Mouse (Mus musculus): ENCODE results near the gene Ankrd34a.

Gene Ankrd34a

GRCm38 (mm10) chr3:96563267-96563666 is 33.2 kb upstream of the Ankrd34a start:
- no peak for DNase-seq (ENCODE audit: inconsistent ontology term)

- no peak for DNase-seq (ENCODE audit: inconsistent ontology term)
Measured at GRCm38 (mm10) chr3:96563911-96564632, 32.4 kb upstream of the Ankrd34a start.

GRCm38 (mm10) chr3:96564633-96565032 is 31.8 kb upstream of the Ankrd34a start:
- DNase-seq (ENCODE audit: inconsistent ontology term): no peak

- no peak for DNase-seq (ENCODE audit: inconsistent ontology term)
Measured at GRCm38 (mm10) chr3:96565105-96565504, 31.3 kb upstream of the Ankrd34a start.

GRCm38 (mm10) chr3:96566661-96567450 is 29.6 kb upstream of the Ankrd34a start:
- no peak for DNase-seq (ENCODE audit: inconsistent ontology term)

GRCm38 (mm10) chr3:96568605-96569004 is 27.8 kb upstream of the Ankrd34a start:
- no peak for DNase-seq (ENCODE audit: inconsistent ontology term)

- DNase-seq (ENCODE audit: inconsistent ontology term): no peak
Measured at GRCm38 (mm10) chr3:96569506-96569905, 26.9 kb upstream of the Ankrd34a start.

GRCm38 (mm10) chr3:96569966-96570605 is 26.4 kb upstream of the Ankrd34a start:
- DNase-seq (ENCODE audit: inconsistent ontology term): no peak

GRCm38 (mm10) chr3:96570643-96571042 is 25.8 kb upstream of the Ankrd34a start:
- DNase-seq (ENCODE audit: inconsistent ontology term): no peak

- no peak for DNase-seq (ENCODE audit: inconsistent ontology term)
Measured at GRCm38 (mm10) chr3:96571336-96571735, 25.1 kb upstream of the Ankrd34a start.

GRCm38 (mm10) chr3:96571896-96572698 is 24.3 kb upstream of the Ankrd34a start:
- no peak for DNase-seq (ENCODE audit: inconsistent ontology term)

GRCm38 (mm10) chr3:96573611-96574511 is 22.6 kb upstream of the Ankrd34a start:
- DNase-seq (ENCODE audit: inconsistent ontology term): no peak

GRCm38 (mm10) chr3:96575272-96575984 is 21.0 kb upstream of the Ankrd34a start:
- no peak for DNase-seq (ENCODE audit: inconsistent ontology term)

- peak; percentile 75 for DNase-seq (ENCODE audit: inconsistent ontology term)
Measured at GRCm38 (mm10) chr3:96576005-96576658, 20.3 kb upstream of the Ankrd34a start.

- peak; percentile 92 for DNase-seq (ENCODE audit: inconsistent ontology term)
Measured at GRCm38 (mm10) chr3:96576690-96577541, 19.5 kb upstream of the Ankrd34a start, which contains the start of gene Gm16253. Gene Gm16253, plus strand, starts transcription at chr3:96576984.

GRCm38 (mm10) chr3:96577566-96577965 is 18.9 kb upstream of the Ankrd34a start:
- no peak for DNase-seq (ENCODE audit: inconsistent ontology term)

- DNase-seq (ENCODE audit: inconsistent ontology term): no peak
Measured at GRCm38 (mm10) chr3:96578561-96579238, 17.7 kb upstream of the Ankrd34a start.

- DNase-seq (ENCODE audit: inconsistent ontology term): no peak
Measured at GRCm38 (mm10) chr3:96579239-96579750, 17.1 kb upstream of the Ankrd34a start.
